Mouse (Mus musculus) intestine, embryonic 14.5 days (tissue): ENCODE results near the gene Tasp1. TPM values are rescaled to one million over a fixed set of nuclear protein-coding genes. Genes with fewer than 3 reads are reported as not detected.
"Not testable (repeated sequence)": the region's sequence is repeated elsewhere in the genome, so short reads cannot be mapped to it uniquely, and the experiment has no call there.

Source experiments
- ATAC-seq: fragments of 200-750 bp; cut with Nextera tagmentation; replicated peaks from 2 replicates; pipeline ENCODE4 v1.8.0; 2017; ENCODE audit warnings: low read depth, moderate number of reproducible peaks, moderate TSS enrichment, moderate library complexity; ENCODE audit not compliant: low FRiP score, low TSS enrichment
- DNase-seq: peaks from one replicate; pipeline ENCODE4 v3.0.0-alpha.2; 2018; ENCODE audit warnings: low spot score
- H3K27ac ChIP-seq: fragments of 300-500 bp; sonication (generic); 2 replicates; pipeline ENCODE4 v1.5.1; 2014; ENCODE audit warnings: low read depth, mild to moderate bottlenecking, control low read depth
- H3K27me3 ChIP-seq: fragments of 300-500 bp; sonication (generic); replicated peaks from 2 replicates; pipeline ENCODE4 v1.6.1; 2014; ENCODE audit warnings: low read length, control low read depth; ENCODE audit not compliant: control insufficient read depth, insufficient read depth
- H3K36me3 ChIP-seq: fragments of 300-500 bp; sonication (generic); 2 replicates; pipeline ENCODE4 v1.6.1; 2014; ENCODE audit warnings: low read length, control low read depth; ENCODE audit not compliant: control insufficient read depth, insufficient read depth
- H3K4me1 ChIP-seq: fragments of 300-500 bp; sonication (generic); replicated peaks from 2 replicates; pipeline ENCODE4 v1.6.1; 2014; ENCODE audit warnings: low read length, control low read depth, mixed read lengths; ENCODE audit not compliant: control insufficient read depth, insufficient read depth
- H3K4me2 ChIP-seq: fragments of 300-500 bp; sonication (generic); 2 replicates; pipeline ENCODE4 v1.6.1; 2014; ENCODE audit warnings: low read length
- H3K4me3 ChIP-seq: fragments of 300-500 bp; sonication (generic); 2 replicates; pipeline ENCODE4 v1.5.1; 2014; ENCODE audit warnings: low read depth, low read length, control low read depth, mixed read lengths
- H3K9ac ChIP-seq: fragments of 300-500 bp; sonication (generic); 2 replicates; pipeline ENCODE4 v1.6.1; 2014; ENCODE audit warnings: mild to moderate bottlenecking, low read length
- H3K9me3 ChIP-seq: fragments of 300-500 bp; sonication (generic); 2 replicates; pipeline ENCODE4 v1.6.1; 2016; ENCODE audit warnings: low read length, control low read depth; ENCODE audit not compliant: control insufficient read depth
- WGBS: fragments of 180-500 bp; shearing (Covaris S2); extraction: QIAGEN DNeasy Blood & Tissue Kit; methylation state at CpG from one replicate; pipeline ENCODE4 v1.1.7; 2014; 5-methylcytosine and 5-hydroxymethylcytosine counted together
- polyA plus RNA-seq: library from polyadenylated mRNA; unstranded; fragments of >200 nt; fragmentation: Nextera tagmentation; extraction: Ambion mirVana; gene quantifications from 2 replicates; pipeline ENCODE4 v1.2.1, GENCODE M21; 2014

Tasp1 gene
- polyA plus RNA-seq, 1 experiment from 2014 or later, result 19.5 TPM

- no peak for DNase-seq
- H3K9ac ChIP-seq, result no peak overlapping the region
- WGBS, result 65% methylated on average over 2 of the region's 2 CpGs
- no peak overlapping the region for H3K4me2 ChIP-seq
- H3K36me3 ChIP-seq, result no peaks in the 10 kb centered on the region
- H3K27ac ChIP-seq, result no peak overlapping the region
- H3K4me3 ChIP-seq, result no peak overlapping the region
- no peaks in the 10 kb centered on the region for H3K9me3 ChIP-seq
- no peak for ATAC-seq
- H3K4me1 ChIP-seq, result no peaks in the 10 kb centered on the region
- no peaks in the 10 kb centered on the region for H3K27me3 ChIP-seq
Observed at GRCm38 (mm10) chr2:139937581-139937980, 129.0 kb downstream of the Tasp1 start.

- Histone ChIP-seq H3K4me1 (peaks cover 3% of the 10 kb centered on the region), H3K27ac (no peak overlapping the region), H3K4me2 (no peak overlapping the region), H3K9me3 (no peaks in the 10 kb centered on the region), H3K4me3 (no peak overlapping the region), H3K27me3 (no peaks in the 10 kb centered on the region), H3K36me3 (no peaks in the 10 kb centered on the region), H3K9ac (no peak overlapping the region)
- ATAC-seq, result no peak
- 86% methylated on average over 10 of the region's 10 CpGs for WGBS
- no peak for DNase-seq
Observed at GRCm38 (mm10) chr2:139934577-139934976, 132.0 kb downstream of the Tasp1 start.

DNA sequence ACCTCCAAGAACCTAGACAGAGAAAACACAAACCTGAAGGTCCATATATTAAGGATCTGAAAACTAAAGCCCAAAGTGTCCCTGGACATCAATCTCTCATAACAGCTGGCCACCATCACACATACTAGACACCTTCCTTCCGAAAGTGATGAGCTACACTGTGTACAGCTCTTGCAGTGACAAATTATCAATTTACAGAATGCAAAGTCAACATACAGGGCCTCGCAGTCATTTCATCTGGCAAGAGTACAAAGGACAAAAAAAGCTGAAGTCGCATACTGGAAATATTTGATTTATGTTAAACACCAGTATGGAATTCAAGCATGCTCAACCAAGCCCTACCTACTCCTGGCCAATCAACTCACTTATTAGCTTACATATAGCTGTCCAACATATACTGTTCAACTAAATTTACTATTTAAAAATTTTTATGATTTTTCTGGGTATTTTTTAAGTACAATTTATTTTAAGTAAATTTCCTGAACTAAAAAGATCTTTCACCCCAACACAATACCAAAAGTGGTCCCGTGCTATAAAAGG is 132.5 kb downstream of the Tasp1 start:
- Histone ChIP-seq H3K27me3 (no peaks in the 10 kb centered on the region), H3K27ac (no peak overlapping the region), H3K4me3 (no peak overlapping the region), H3K9me3 (no peaks in the 10 kb centered on the region), H3K9ac (no peak overlapping the region), H3K36me3 (no peaks in the 10 kb centered on the region), H3K4me1 (peaks cover 3% of the 10 kb centered on the region), H3K4me2 (no peak overlapping the region)
- DNase-seq (no peak), ATAC-seq (no peak)
- 52% methylated on average over 4 of the region's 4 CpGs for WGBS

GRCm38 (mm10) chr2:139932211-139932610 is 134.4 kb downstream of the Tasp1 start:
- Histone ChIP-seq H3K27ac (no peak overlapping the region), H3K4me3 (no peak overlapping the region), H3K9ac (no peak overlapping the region), H3K9me3 (no peaks in the 10 kb centered on the region), H3K4me1 (peaks cover 3% of the 10 kb centered on the region), H3K4me2 (no peak overlapping the region), H3K36me3 (no peaks in the 10 kb centered on the region), H3K27me3 (no peaks in the 10 kb centered on the region)
- no peak for ATAC-seq
- WGBS, result 72% methylated on average over 2 of the region's 2 CpGs
- no peak for DNase-seq

- WGBS, result 20% methylated on average over 1 of the region's 1 CpGs
- Histone ChIP-seq H3K4me3 (no peak overlapping the region), H3K36me3 (no peaks in the 10 kb centered on the region), H3K27ac (no peak overlapping the region), H3K27me3 (no peaks in the 10 kb centered on the region), H3K4me2 (no peak overlapping the region), H3K9ac (no peak overlapping the region), H3K9me3 (no peaks in the 10 kb centered on the region), H3K4me1 (no peaks in the 10 kb centered on the region)
- DNase-seq (no peak), ATAC-seq (no peak)
Observed at GRCm38 (mm10) chr2:139924937-139925336, 141.7 kb downstream of the Tasp1 start.

GRCm38 (mm10) chr2:139921395-139921794 is 145.2 kb downstream of the Tasp1 start:
- H3K4me1 ChIP-seq, H3K4me2 ChIP-seq, H3K27ac ChIP-seq, H3K36me3 ChIP-seq, H3K9me3 ChIP-seq, H3K9ac ChIP-seq, H3K27me3 ChIP-seq, ATAC-seq, DNase-seq, H3K4me3 ChIP-seq: not testable (repeated sequence)

DNA sequence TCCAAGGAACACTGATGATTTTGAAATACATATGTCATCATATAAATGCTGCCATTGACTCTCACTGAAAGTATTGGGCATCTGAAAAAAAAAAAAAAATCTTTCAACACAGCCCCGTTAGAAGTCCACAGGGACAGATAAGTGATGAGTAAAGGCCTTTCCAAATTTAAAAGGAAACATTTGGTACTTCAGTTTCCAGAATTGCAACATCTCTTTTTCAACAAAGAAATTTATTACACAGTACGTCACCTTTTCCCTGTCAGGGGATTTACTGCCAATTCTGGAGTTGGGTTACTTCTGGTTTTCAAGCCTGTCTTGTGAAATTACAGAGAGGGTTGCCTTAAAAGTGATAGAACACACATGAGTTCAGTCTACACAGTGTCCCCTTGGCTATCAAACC is 146.8 kb downstream of the Tasp1 start:
- H3K4me3 ChIP-seq, result no peak overlapping the region
- no peaks in the 10 kb centered on the region for H3K27me3 ChIP-seq
- H3K4me1 ChIP-seq, result no peaks in the 10 kb centered on the region
- DNase-seq, result no peak
- ATAC-seq, result no peak
- H3K4me2 ChIP-seq, result no peak overlapping the region
- no peaks in the 10 kb centered on the region for H3K9me3 ChIP-seq
- 61% methylated on average over 2 of the region's 2 CpGs for WGBS
- H3K27ac ChIP-seq, result no peak overlapping the region
- no peak overlapping the region for H3K9ac ChIP-seq
- H3K36me3 ChIP-seq, result no peaks in the 10 kb centered on the region

DNA sequence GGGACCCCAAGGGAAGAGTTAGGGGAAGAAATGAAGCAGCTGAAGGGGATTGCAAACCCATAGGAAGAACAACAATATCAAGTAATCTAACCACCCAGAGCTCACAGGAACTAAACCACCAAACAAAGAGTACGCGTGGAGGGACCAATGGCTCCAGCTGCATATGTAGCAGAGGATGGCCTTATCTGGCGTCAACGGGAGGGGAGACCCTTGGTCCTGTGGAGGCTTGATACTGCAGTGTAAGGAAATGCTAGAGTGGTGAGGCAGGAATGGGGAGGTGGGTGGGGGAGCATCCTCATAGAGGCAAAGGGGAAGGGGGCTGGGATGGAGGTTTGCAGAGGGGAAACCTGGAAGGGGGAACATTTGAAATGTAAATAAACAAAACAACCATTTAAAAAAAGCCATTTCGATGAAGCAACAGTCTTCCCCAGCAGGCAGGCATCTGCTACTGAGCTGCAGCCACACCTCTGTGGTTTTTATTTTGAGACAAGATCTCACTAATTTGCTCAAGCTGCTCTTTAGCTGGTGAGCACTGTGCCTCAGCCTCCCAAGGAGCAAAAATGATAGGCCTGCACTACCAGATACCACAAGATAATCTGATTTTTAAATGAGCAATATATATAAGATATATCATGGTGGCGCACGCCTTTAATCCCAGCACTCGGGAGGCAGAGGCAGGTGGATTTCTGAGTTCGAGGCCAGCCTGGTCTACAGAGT is 160.0 kb downstream of the Tasp1 start:
- ATAC-seq, result no peak
- no peak for DNase-seq
- no peaks in the 10 kb centered on the region for H3K27me3 ChIP-seq
- no peak overlapping the region for H3K27ac ChIP-seq
- H3K4me2 ChIP-seq, result no peak overlapping the region
- WGBS, result 89% methylated on average over 9 of the region's 9 CpGs
- H3K36me3 ChIP-seq, result no peaks in the 10 kb centered on the region
- no peak overlapping the region for H3K9ac ChIP-seq
- no peak overlapping the region for H3K4me3 ChIP-seq
- no peaks in the 10 kb centered on the region for H3K9me3 ChIP-seq
- no peaks in the 10 kb centered on the region for H3K4me1 ChIP-seq

- H3K4me2 ChIP-seq, result no peak overlapping the region
- H3K9me3 ChIP-seq, result no peaks in the 10 kb centered on the region
- H3K27me3 ChIP-seq, result no peaks in the 10 kb centered on the region
- DNase-seq (no peak), ATAC-seq (no peak)
- H3K4me3 ChIP-seq, result no peak overlapping the region
- H3K36me3 ChIP-seq, result no peaks in the 10 kb centered on the region
- no peaks in the 10 kb centered on the region for H3K4me1 ChIP-seq
- no peak overlapping the region for H3K27ac ChIP-seq
- no peak overlapping the region for H3K9ac ChIP-seq
Observed at GRCm38 (mm10) chr2:139891405-139892089, 175.1 kb downstream of the Tasp1 start.
